Mouse (Mus musculus): ENCODE results near the gene Gm20388. TPM values are rescaled to one million over a fixed set of nuclear protein-coding genes. Genes with fewer than 3 reads are reported as not detected.

Gene Gm20388
- polyA plus RNA-seq, 1 experiment from 2014 or later: not detected

DNA sequence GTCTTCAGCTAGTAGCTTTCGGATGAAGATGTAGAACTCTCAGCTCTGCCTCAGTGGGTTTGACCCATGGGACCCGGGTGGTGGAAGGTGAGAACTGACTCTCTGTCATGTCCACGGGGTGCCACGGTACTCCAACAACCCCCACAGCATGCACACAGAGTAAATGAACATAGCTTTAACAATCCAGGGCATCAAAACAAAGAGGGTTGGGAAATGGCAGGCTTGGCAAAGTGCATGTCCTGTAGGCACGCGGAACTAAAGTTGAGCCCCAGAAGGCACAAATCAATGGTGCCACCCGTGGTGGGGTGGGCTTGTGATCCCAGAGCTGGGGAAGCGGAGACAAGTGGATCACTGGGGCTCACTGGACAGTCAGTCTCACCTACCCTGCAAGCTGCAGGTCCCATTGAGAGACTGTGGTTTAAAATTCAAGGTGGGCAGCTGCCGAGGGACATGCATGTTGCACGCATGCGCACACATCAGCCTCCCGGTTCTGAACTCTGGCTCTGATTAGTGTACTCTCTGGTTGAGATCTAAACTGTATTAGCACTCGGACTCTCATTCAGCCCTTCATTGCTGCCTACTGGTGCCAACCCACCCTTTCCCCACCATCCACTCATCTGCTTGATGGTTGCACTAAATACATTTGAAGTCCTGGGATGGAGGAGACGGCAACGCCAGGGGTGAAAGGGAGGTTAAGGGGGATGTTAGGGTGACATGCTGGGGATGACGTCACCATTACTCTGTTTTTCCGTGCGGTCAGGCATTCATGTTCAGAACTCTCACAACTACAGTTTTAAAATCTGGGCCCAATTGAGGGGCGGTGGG, 2037.9 kb downstream of the Gm20388 start:
- no peak for ATAC-seq (ENCODE audit: low read depth)
- WGBS: 54% methylated on average over 19 of the region's 19 CpGs
- Histone ChIP-seq H3K9me3 (ENCODE audit: control insufficient read depth, low read length) (no peaks in the 10 kb centered on the region), H3K9ac (ENCODE audit: low read length) (peak overlapping the region; percentile 69), H3K4me3 (ENCODE audit: low read length) (peak overlapping the region; percentile 45), H3K27ac (ENCODE audit: low read length) (peak overlapping the region; percentile 95), H3K27me3 (ENCODE audit: control insufficient read depth, insufficient read depth, low read depth, low read length) (no peaks in the 10 kb centered on the region), H3K4me1 (replicated peaks; ENCODE audit: control insufficient read depth, insufficient read depth, low read length) (peaks cover 35% of the 10 kb centered on the region), H3K4me2 (ENCODE audit: low read depth, low read length) (peak overlapping the region; percentile 69), H3K36me3 (ENCODE audit: control insufficient read depth, insufficient read depth, low read length) (no peaks in the 10 kb centered on the region)

DNA sequence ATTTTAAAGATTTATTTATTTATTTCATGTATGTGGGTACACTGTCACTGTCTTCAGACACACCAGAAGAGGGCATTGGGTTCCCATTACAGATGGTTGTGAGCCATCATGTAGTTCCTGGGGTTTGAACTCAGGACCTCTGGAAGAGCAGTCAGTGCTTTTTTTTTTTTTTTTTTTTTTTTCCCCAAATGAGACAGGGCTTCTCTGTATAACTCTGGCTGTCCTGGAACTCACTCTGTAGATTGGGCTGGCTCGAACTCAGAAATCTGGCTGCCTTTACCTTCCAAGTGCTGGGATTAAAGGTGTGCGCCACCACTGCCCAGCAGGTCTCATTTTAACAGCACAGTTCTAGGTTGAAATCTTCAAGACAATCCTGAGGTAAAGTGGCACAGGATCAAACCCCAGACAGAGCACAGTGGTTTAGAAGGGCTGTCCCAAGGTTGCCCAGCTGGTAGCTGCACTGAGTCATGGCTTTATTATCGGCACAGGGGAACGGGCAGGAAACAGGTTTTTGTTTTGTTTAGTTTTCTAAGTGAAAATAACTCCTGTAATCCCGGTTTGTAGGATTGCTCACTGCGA, 2038.7 kb downstream of the Gm20388 start, which contains the start of gene Banp:
Gene Banp, plus strand, starts transcription at position 529 of the 579 bp plus-strand sequence.
- Histone ChIP-seq H3K27me3 (ENCODE audit: control insufficient read depth, insufficient read depth, low read depth, low read length) (no peaks in the 10 kb centered on the region), H3K4me1 (replicated peaks; ENCODE audit: control insufficient read depth, insufficient read depth, low read length) (peaks cover 35% of the 10 kb centered on the region)
- 51% methylated on average over 6 of the region's 6 CpGs for WGBS

DNA sequence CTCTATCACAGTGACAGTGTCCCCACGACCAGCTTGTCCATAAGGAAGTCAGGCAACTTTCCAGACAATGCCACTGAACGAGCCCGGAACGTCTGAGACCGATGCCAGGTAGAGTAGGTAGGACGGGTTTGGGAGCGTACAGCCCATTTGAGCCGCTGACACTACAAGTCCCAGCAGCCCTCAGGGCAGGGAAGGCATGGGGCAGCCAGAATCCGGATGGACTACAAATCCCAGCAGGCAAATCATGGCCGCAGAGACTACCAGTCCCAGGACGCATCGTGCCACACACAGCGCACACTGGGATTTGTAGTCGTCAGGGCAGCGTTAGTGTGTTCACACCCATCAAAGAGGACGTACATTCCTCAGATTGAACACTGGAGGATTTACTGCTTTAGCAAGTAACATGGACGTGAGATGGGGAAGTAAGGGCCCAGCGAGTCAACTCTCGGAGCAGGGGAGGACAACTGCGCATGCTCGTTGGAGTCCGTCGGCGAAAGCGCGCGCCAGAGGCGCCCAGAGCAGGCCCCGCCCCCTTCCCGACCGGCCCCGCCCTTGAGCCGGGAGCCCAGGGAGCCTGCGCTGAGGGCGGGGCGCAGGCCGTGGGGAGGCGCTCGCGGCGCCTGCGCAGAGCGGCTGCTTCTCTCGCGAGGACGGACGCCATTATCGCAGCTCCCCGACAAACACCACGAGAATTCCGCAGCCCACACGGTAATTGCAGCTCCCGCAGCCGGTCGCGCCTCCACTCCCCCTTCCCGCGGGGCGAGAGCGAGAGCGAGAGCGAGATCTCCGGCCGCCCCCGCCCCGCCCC, 2039.5 kb downstream of the Gm20388 start:
- peak overlapping the region; percentile 83 for H3K4me2 ChIP-seq (ENCODE audit: low read depth, low read length)
- H3K9me3 ChIP-seq (ENCODE audit: control insufficient read depth, low read length): no peaks in the 10 kb centered on the region
- under 1% methylated on average over 51 of the region's 66 CpGs for WGBS
- H3K27ac ChIP-seq (ENCODE audit: low read length): peak overlapping the region; percentile 98
- no peaks in the 10 kb centered on the region for H3K27me3 ChIP-seq (ENCODE audit: control insufficient read depth, insufficient read depth, low read depth, low read length)
- peaks cover 38% of the 10 kb centered on the region for H3K4me1 ChIP-seq (replicated peaks; ENCODE audit: control insufficient read depth, insufficient read depth, low read length)
- peaks cover 7% of the 10 kb centered on the region; the same call in 1 of the 2 replicates for H3K36me3 ChIP-seq (ENCODE audit: control insufficient read depth, insufficient read depth, low read length)
- ATAC-seq (ENCODE audit: low read depth): peak; percentile 95
- peak overlapping the region; percentile 86 for H3K4me3 ChIP-seq (ENCODE audit: low read length)
- H3K9ac ChIP-seq (ENCODE audit: low read length): peak overlapping the region; percentile 97

More for the DNA sequence above, 2038.7 kb downstream of the Gm20388 start, which contains the start of gene Banp:
- no peak for ATAC-seq (ENCODE audit: low read depth)
- H3K9me3 ChIP-seq (ENCODE audit: control insufficient read depth, low read length): no peaks in the 10 kb centered on the region
- peaks cover 3% of the 10 kb centered on the region; the same call in 1 of the 2 replicates for H3K36me3 ChIP-seq (ENCODE audit: control insufficient read depth, insufficient read depth, low read length)
- H3K4me3 ChIP-seq (ENCODE audit: low read length): peak within 1 kb of the TSS; percentile 86
- H3K4me2 ChIP-seq (ENCODE audit: low read depth, low read length): peak within 1 kb of the TSS; percentile 83
- H3K9ac ChIP-seq (ENCODE audit: low read length): peak within 1 kb of the TSS; percentile 97
- peak within 1 kb of the TSS; percentile 98 for H3K27ac ChIP-seq (ENCODE audit: low read length)

DNA sequence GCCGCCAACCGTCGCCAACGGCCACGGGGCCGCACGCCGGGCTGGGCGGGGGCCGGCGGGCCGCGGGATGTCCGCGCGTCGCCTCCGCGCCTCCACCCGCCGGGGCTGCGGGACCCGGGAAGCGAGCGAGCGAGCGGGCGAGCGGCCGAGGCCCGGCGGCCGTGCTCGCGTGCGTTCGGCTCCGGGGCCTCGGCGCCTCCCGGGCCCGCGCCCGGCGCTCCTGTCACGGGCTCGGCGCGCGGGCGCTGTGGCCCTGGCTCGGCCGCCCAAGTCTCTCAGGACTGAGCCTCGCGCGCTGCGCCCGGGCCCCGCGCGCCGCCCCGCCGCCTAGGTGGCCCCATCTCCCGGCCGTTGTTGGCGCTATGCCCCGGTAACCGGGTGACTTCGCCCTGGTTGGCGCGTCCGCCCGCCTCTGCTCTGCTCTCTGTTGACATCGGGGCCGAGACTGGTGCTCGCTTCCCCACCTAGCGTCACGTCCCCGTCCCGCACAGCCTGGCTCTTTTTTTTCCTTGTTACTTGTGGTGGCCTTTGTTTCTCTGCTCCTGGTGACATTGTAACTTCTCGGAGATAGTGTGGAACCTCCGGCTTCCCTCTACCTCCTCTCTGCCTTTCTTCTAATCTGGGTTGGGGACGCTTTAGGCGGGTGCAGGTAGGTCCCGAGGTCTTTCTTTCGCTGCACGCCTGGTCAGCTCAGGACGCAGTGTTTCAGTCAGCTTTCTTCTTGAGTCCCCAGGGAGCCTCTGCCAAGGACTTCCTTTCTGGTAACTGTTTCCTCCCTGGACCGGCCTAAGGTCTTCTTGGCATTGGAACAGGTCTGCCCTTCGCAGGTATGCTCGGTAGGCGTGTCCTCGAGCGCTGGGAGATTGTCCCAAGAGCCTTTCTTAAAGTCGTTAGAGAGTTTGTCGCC, 2040.4 kb downstream of the Gm20388 start:
- WGBS: under 1% methylated on average over 57 of the region's 97 CpGs
- ATAC-seq (ENCODE audit: low read depth): 0 out of 2 replicates have a peak, but pooled peaks have one; percentile 5
- Histone ChIP-seq H3K36me3 (ENCODE audit: control insufficient read depth, insufficient read depth, low read length) (peaks cover 8% of the 10 kb centered on the region; the same call in 1 of the 2 replicates), H3K4me1 (replicated peaks; ENCODE audit: control insufficient read depth, insufficient read depth, low read length) (peaks cover 39% of the 10 kb centered on the region), H3K27ac (ENCODE audit: low read length) (peak overlapping the region; percentile 98), H3K4me3 (ENCODE audit: low read length) (peak overlapping the region; percentile 86), H3K4me2 (ENCODE audit: low read depth, low read length) (peak overlapping the region; percentile 83), H3K9me3 (ENCODE audit: control insufficient read depth, low read length) (no peaks in the 10 kb centered on the region), H3K27me3 (ENCODE audit: control insufficient read depth, insufficient read depth, low read depth, low read length) (no peaks in the 10 kb centered on the region), H3K9ac (ENCODE audit: low read length) (peak overlapping the region; percentile 97)

DNA sequence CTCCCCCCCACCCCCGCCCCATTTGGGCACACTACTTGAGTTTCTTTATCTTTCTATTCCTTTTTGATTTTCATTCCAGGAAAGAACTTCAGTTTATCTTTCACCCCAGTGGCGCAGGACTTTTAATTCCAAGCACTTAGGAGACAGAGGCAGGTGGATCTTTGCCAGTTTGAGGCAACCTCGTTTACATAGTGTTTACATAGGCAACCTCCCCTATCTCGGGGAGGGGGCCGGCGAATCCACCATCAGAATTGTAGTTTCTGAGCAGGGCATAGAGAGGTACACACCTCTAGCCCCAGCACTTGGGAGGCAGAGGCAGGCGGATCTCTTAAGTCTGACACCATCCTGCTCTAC, 2041.0 kb downstream of the Gm20388 start:
- peak overlapping the region; percentile 97 for H3K9ac ChIP-seq (ENCODE audit: low read length)
- WGBS: 12% methylated on average over 7 of the region's 7 CpGs
- H3K9me3 ChIP-seq (ENCODE audit: control insufficient read depth, low read length): no peaks in the 10 kb centered on the region
- peak overlapping the region; percentile 83 for H3K4me2 ChIP-seq (ENCODE audit: low read depth, low read length)
- no peaks in the 10 kb centered on the region for H3K27me3 ChIP-seq (ENCODE audit: control insufficient read depth, insufficient read depth, low read depth, low read length)
- peak overlapping the region; percentile 86 for H3K4me3 ChIP-seq (ENCODE audit: low read length)
- H3K4me1 ChIP-seq (replicated peaks; ENCODE audit: control insufficient read depth, insufficient read depth, low read length): peaks cover 39% of the 10 kb centered on the region
- ATAC-seq (ENCODE audit: low read depth): no peak
- peak overlapping the region; percentile 98 for H3K27ac ChIP-seq (ENCODE audit: low read length)
- H3K36me3 ChIP-seq (ENCODE audit: control insufficient read depth, insufficient read depth, low read length): peaks cover 13% of the 10 kb centered on the region

DNA sequence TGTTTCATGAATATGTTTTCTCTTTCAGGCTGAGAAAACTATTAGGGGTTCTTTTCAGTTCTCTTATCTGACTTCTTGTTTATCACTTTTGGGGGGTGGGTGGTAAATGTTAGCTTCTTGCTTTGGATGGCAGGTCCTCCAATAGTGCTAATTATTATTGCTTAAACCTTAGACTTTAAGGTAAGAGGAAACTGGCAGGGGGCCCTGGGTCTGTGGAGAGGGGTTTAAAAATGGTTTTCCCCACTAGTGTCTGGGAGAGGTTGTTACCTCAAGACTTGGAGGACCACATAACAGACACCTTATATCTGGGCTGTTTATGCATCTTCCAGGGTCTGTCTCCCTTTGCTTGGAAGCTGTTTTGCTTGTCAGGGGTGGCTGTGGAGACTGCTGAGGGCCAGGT, 2041.5 kb downstream of the Gm20388 start:
- peak overlapping the region; percentile 83 for H3K4me2 ChIP-seq (ENCODE audit: low read depth, low read length)
- peak overlapping the region; percentile 51; the same call in 1 of the 2 replicates for H3K9ac ChIP-seq (ENCODE audit: low read length)
- no peaks in the 10 kb centered on the region for H3K27me3 ChIP-seq (ENCODE audit: control insufficient read depth, insufficient read depth, low read depth, low read length)
- H3K9me3 ChIP-seq (ENCODE audit: control insufficient read depth, low read length): no peaks in the 10 kb centered on the region
- no peak overlapping the region for H3K27ac ChIP-seq (ENCODE audit: low read length)
- H3K4me1 ChIP-seq (replicated peaks; ENCODE audit: control insufficient read depth, insufficient read depth, low read length): peaks cover 37% of the 10 kb centered on the region
- ATAC-seq (ENCODE audit: low read depth): no peak
- peaks cover 13% of the 10 kb centered on the region for H3K36me3 ChIP-seq (ENCODE audit: control insufficient read depth, insufficient read depth, low read length)
- no peak overlapping the region for H3K4me3 ChIP-seq (ENCODE audit: low read length)

GRCm38 (mm10) chr8:121952800-121953199, 2042.2 kb downstream of the Gm20388 start:
- no peak overlapping the region for H3K9ac ChIP-seq (ENCODE audit: low read length)
- no peak overlapping the region for H3K27ac ChIP-seq (ENCODE audit: low read length)
- peaks cover 33% of the 10 kb centered on the region for H3K4me1 ChIP-seq (replicated peaks; ENCODE audit: control insufficient read depth, insufficient read depth, low read length)
- 87% methylated on average over 7 of the region's 7 CpGs for WGBS
- no peaks in the 10 kb centered on the region for H3K27me3 ChIP-seq (ENCODE audit: control insufficient read depth, insufficient read depth, low read depth, low read length)
- H3K4me2 ChIP-seq (ENCODE audit: low read depth, low read length): peak overlapping the region; percentile 83; the same call in 1 of the 2 replicates
- H3K36me3 ChIP-seq (ENCODE audit: control insufficient read depth, insufficient read depth, low read length): peaks cover 13% of the 10 kb centered on the region
- no peak for ATAC-seq (ENCODE audit: low read depth)
- H3K4me3 ChIP-seq (ENCODE audit: low read length): no peak overlapping the region
- no peaks in the 10 kb centered on the region for H3K9me3 ChIP-seq (ENCODE audit: control insufficient read depth, low read length)

DNA sequence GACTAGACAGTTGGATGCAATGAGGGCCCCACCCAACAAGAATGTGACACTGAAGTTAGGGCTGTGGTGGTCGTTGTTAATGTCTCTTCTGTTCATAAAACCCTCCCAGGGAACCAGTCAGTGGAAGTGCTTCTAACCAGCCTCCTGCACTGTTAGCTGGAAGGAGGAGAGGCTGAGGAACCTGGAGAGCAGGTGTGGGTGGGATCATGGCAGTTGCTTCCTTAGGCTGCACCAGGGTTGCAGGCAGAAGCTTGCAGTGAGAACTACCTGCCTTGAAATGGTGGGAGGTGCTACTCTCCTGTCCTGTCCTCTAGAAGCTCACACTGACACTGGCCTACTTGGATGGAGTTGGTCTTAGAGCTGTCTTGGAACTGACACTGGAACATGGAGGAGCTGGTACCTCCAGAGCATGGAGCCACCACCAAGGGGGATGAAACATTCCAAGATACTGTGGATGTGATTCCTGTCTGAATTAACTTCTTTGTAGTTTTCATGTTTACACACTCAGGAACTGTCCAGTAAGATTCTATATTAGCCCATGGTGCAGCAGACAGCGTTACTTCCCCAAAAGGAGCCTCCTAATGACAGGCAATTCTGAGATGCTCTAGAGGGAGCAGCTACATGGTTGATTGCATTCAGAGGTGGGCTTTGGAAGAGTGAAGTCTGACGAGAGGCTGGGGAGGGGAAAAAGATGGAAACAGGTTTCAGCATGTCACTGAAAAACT, 2043.3 kb downstream of the Gm20388 start:
- Histone ChIP-seq H3K36me3 (ENCODE audit: control insufficient read depth, insufficient read depth, low read length) (peaks cover 13% of the 10 kb centered on the region), H3K4me3 (ENCODE audit: low read length) (no peak overlapping the region), H3K9ac (ENCODE audit: low read length) (no peak overlapping the region), H3K27ac (ENCODE audit: low read length) (no peak overlapping the region), H3K4me2 (ENCODE audit: low read depth, low read length) (no peak overlapping the region), H3K9me3 (ENCODE audit: control insufficient read depth, low read length) (no peaks in the 10 kb centered on the region), H3K27me3 (ENCODE audit: control insufficient read depth, insufficient read depth, low read depth, low read length) (no peaks in the 10 kb centered on the region), H3K4me1 (replicated peaks; ENCODE audit: control insufficient read depth, insufficient read depth, low read length) (peaks cover 23% of the 10 kb centered on the region)
- WGBS: 63% methylated on average over 3 of the region's 3 CpGs
- no peak for ATAC-seq (ENCODE audit: low read depth)
